Mouse (Mus musculus) T-helper 17 cell (primary cell): ENCODE results near the gene Akap6.

Experiments used
- in situ Hi-C, 2 experiments: fragments of 300-600 bp; cut with MboI, MseI; formaldehyde crosslinking; loops; 1 replicate in 1 of 2; 2 replicates in 1 of 2; pipeline ENCODE4 v1.15.1; 2025; ENCODE audit warnings: high pct_unique_total_duplicates in 2 of 2

The Akap6 gene

DNA sequence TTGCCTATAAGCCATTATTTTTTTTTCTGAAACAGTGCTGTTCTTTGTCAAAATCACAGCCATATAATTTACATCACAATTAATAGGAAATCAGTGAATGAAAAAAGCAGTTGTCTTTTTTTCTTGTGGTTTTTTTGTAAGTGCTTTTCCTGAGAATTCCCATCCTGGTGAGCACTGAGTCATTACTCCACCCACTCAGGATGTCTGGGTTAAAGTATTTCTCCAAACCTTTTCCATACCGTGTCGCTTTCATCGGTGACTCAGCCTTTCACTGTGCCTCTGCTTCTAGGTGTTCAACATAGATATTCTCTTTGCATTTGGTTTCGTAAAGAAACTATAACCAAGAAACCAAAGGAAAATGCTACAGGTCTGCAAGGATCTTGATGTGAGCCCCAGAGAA is 328.1 kb downstream of the Akap6 start:
- in situ Hi-C loops: no loop called here

DNA sequence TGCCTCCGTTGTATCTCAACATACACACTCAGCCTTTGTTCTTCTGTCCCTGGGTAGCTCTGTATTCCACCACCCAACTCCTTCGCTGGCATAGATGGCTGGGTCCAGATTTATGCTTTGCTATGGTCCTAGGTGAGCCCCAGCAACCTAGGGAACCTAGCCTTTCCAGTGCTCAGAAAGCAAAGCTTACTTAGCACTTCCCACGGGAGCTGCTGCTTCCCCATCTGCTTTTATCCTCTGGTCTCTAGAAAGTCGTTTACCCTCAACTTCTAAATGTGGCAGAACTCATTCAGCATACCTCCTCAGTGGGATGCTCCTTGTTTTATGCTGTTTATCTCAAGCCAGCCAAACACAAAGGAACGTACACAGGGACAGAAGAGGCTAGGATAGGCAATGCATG is 329.7 kb downstream of the Akap6 start:
- in situ Hi-C loops: no loop called here

DNA sequence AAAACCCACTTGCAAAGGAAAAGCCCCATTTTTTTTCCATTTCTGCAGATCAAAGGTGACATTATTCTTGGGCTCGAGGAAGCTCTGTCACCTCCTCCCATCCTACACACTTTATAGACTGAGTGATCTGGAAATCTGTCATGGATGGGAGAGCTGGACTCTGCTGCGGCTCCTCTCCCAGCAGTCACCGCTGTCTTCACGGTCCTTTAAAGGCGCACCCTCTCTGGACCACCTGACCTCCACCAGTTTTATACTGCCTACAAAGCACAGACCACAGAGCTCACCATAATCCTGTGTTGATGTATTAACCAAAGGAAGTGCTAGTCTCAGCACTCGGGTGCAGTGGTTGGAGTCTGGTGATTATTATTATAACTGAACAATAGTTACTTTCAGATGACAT is 330.7 kb downstream of the Akap6 start:
- in situ Hi-C loops: no loop called here

DNA sequence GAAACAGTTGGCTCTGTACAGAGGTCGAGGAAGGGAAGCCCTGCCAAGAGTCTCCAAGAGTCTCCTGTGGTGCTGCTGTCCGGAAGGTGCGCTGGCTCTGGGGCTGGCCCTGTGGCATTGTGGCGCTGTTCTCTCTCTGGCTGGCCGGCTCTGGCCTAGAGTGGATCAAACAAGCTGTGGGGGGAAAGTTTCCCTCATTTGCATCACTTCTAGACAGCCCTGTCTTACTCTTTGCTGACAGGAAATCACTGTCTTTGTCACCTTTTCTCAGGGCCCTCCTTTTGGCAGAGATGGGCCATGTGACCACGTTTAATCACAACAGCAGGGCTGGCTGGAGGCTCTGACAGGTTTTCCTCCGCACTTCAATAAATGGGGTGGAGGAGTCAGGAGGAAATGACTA is 333.6 kb downstream of the Akap6 start:
- in situ Hi-C loops: no loop called here

DNA sequence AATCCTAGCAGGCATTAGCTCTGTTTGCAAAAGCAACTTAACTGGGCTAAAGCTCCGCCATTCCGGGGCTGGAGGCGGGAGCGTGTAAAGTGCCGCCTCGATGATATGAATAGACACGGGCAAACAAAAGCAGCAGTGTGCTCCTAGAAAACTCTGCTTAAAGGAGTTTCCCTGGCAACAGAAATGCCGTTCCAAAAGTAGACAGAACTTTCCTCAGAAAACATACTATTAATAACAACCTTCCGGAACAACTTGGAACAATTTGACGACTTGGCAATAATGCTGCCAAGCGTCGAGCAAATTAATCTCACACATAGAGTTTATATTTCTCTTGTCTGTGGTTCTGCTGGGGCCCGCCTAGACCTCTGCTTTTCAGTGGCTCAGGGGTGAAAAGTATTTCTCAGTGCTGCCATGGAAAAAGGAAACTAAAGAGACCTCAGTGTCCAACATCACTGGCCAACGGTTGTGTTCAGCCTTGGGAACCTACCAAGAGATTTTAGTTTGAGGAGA is 334.3 kb downstream of the Akap6 start:
- in situ Hi-C loops: no loop called here

DNA sequence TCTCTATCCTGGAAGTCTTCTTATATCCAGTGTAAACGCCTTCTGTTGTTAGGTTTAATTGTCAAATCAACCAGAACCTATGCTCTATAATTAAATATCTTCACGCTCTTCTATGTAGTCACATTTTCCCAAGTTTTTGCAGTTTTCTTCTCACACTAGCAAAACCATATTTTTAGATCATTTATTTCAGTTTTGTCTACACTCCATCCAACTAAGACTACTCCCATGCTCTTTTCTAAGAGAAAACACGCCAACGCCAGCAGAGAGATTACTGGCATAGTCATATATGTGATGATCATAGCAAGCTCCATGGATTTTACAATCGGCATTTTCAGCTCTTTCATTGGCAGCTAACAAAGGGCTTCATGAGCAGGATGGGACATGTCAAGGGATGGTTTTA is 341.5 kb downstream of the Akap6 start:
- in situ Hi-C loops: no loop called here

DNA sequence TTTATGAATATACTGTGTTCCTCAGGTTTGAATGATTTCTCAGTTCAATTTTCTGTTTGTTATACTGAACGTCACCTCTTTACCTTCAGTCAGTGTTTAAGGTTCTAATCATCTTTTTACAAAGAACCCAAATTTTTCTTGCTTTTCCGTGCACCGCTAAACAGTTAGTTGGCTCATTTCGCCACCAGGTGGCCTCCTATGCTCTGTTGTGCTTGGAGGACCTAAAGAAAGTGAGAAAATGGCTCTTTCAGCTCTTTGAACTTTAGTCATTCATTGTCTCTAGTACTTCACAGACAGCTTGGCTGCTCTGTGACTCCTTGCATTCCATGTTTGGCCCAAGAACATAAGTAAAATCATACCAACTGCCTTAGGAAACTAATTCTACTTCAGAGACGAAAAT is 343.6 kb downstream of the Akap6 start:
- in situ Hi-C loops: no loop called here

DNA sequence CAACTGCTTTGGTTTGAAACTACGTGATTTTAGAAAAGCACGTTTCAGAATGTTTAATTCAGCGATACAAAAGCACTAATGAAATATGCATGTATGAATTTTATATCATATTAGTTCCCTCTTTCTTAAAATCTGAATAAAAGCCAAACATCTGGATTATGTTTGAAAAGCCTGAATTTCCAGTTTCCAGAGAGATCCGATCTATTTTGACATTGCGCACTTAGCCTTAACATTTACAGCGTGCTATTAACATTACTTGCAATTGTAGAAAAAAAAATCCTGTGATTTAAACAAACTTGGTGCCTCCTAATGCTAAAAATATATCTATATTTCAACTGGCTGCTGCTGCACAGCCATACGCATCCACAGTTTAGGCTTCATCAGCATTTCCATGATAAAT is 358.4 kb downstream of the Akap6 start:
- in situ Hi-C loops: no loop called here

DNA sequence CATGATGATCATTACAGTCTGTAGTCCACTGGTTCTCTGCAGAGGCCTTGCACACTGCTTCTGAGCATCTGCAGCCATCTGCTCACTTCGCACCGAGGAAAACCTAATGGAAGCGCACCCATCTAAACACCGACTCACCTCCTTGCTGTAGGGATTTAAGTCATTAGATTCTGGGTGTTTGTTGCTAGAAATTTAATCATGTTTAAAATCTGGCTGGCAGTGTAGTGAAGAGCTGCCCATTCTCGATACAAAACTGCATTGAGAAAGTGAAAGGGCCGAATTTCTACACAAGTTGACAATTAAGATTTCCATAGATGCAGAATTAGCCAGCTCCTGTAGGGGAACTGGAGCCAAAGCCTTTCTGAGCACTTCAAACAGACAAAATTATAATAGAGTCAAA is 361.7 kb downstream of the Akap6 start:
- in situ Hi-C loops: no loop called here

DNA sequence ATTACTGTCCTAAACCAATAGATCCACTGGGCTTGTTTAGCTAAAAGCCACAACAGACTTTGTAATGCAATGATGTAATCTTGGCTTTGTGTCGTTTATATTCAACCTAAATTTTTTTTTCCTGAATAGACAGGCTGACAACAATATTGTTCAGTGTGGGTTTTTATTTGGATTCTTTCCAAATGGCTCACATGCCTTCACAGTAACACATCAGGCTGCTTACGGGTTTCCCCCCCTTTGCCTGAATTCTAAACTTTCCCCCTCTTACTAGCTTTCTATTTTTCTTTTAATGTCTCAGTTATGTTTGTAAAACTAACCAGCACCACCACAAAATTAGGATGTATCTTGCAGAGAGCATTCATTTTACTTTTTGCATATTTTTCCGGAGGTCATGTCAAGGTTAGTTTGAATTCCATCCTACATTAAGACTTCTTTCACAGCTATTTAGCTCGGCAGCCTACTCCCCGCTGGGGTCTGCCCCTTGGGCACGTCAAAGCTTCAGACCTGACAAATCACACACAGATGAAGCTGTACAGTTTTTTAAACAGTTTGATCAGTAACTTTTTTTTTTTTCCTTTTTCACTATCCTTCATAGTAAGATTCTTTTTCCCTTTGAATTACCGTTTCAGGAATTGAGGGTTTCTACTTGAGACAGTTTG is 362.4 kb downstream of the Akap6 start:
- in situ Hi-C loops: no loop called here

DNA sequence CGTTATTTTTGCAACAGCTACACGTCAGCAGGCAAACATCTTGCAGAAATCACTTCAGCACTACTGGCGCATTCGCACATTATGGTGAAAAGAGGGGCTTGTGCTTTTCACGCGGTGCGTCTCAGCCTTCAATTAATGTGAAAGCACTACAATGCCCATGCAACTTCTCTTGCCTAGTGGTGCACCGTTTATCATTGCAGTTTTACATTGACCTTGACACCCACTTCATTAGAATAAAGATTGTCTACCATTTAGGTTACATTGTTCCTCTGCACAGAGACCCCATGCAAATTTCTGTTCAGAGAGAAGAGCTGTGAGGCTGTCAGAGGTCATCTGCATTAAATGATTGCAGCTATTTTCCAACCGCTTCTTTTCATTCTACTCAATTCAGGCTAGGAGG is 363.8 kb downstream of the Akap6 start:
- in situ Hi-C loops: no loop called here

DNA sequence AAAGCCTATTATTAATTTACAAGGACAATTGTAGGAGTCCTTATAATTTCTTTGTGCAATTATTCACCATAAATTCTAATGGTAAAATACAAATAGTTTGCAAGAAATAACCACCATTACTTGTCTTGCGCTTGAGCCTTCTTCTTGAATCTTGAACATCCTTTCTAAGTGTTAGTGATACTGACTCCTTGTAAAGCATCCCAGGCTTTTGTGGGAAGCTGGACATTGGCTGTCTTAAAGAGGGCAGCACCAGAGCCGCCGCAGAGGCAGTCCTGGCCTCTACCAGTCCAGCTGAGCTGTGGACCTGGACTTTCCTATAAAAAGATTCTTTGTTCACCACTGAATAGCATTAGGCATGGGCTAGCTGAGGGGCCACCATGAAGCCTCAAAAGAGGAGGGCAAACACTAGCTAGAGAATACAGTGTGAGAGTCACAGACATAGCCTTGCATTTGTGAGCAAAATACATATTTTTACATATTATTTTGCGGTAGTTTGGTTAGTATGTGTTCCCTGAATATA is 365.1 kb downstream of the Akap6 start:
- in situ Hi-C loops: no loop called here

DNA sequence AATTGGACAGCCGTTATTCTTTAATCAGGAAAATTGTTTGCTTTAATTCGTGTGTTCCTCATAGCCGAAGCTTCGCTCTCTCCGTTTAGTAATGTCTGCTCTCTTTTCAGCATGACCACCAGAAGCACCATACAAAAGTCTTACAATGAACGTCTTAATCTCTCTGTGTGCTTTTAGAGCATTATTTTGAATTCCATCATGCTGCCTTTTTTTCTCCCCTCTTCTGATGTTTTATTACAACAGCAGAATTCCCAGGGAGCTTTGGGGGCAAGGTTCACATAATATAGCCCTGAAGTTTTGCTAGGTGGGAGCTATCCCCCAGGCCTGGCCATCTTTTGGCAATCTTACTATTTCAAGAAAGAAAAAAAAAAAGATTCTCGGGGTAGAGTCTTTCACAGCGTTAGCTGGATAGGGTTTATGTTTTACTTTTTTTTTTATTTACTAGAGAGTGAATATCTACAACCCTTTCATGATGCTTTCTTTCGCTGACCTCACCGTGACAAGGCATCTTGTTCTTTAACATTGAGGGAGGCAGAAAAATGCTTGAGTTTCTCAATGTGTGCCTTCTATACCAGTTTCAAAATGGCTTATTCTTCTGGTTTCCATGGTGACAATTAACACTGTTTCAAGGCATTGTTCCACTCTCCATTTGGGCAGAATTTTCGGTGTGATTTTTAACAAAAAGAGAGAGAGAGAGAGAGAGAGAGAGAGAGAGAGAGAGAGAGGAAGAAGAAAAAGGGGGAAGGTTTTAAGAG is 366.0 kb downstream of the Akap6 start:
- in situ Hi-C loops: no loop called here

DNA sequence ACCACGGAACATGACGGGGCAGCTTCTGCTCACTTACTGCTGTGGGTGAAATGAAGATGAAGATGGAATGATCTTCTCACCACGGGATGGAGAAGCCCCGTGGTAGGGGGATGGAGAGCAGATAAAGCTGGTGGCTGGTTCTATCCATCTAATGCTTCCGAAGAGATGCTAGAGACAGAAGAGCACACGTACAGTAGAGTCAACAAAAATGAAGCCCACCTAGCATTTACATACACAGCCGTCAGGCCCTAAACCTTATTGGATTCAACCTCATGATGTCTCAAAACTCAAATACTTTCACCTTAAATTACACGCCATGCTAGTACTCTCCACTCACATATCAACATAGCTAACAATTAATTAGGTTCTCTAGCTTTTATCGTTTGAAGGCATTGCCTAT is 367.1 kb downstream of the Akap6 start:
- in situ Hi-C loops: no loop called here

DNA sequence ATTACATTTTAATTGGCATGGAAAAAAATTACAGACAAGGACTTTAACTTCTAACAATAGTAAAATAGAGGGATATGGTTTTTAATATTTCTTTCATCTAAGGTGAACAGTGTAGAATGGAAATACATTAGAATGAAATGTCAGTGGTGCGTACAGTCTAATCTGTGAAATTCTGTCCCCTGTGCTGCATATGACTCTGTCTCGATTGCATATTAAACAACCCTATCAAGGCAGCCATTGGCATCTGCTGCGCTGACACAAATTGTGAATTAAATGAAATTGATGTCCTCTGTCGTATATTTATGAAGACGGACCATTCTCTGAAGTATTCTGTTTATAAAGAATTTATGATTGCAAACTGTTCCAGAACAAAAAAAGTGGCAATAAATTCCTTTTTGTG is 371.7 kb downstream of the Akap6 start:
- in situ Hi-C loops: no loop called here

DNA sequence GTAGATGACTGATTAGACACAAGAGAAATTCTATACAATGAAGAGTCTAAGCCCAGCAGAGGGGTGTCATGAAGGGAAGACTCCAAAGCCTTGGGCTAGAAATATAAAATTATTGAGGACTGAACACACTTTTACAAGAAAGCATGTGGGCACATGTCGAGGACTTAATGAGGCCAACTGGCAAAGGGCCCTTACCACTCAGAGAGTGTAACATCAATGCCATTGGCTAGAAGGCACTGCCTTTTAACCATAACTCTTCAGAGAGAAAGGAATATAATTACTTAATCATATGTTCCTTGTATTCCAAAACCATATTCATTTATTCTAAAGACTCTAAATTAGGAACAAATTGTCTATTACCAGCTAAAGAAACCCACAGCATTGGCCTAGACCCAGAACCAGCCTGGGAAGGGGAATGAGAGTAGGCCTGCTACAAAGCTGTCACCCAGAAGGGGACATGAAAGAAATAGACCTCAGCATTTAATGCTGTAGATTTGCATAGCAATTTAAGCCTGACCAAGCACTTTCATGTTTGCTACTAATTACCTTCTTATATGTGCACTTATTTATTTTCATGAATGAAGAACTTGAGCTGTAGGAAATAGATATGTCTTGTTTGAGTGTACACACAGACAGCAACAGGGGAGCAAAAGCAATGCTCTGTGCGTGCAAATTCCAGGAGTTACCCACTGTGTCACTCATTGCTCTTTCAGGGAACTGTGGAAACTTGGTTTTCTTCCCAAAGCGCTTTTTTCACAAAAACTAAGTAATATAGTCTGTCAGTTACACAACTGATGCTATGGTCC is 377.6 kb downstream of the Akap6 start:
- in situ Hi-C loops: no loop called here

DNA sequence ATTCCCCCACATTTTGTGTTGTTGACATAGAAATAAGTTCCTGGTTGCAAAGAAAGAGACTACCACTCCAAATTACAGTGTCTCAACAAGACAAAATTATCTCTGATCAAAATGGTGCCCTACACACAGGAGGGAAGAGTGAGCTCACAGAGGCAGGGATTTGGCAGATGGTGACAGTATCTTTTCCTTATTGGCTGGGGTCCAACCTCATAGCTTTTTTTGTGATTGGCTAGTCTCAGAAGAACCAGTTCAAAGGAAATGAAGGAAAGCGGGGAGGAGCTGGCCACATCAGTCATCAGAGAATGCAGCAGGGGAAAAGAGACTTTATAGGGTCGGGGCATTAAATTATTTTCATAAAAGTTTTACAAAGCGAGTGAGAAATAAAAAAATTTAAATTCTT is 386.6 kb downstream of the Akap6 start:
- in situ Hi-C loops: no loop called here

DNA sequence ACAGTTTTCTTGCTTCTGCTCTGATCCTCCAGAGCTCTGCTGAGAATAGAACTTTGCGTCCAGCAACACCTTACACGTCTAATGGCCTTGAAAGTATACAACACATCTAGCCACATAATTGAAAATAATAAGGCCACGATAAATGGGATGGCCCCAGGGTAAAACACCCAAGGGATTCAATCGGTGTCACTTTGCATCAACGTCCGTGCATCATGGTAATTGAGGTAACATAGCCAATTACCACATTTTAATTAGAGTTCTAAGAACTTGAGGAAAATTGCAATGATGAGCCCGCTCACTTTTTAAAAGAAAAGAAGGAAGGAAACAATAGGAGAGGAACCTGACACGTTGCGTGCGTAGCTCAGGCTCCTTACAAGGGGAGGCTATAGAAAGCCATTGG is 413.1 kb downstream of the Akap6 start:
- in situ Hi-C loops: no loop called here

DNA sequence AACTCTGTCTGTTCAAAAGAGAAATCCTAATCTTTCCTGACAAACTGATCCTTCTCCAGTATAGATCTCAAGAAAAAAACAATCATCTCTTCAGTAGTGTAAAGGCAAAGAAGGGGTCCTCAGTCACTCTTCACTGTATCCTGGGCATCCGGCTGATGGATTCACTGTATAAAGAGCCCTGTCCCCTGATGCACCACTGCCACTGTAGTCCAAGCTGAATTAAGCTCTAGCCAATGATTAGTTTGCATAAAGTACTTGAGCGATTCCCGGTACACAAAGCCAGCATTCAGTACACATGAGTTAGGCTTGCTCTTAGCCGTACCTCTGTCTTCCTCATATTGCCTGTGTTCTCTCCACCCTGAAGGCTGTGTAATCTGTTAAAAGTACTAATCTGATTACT is 420.2 kb downstream of the Akap6 start:
- in situ Hi-C loops: no loop called here

DNA sequence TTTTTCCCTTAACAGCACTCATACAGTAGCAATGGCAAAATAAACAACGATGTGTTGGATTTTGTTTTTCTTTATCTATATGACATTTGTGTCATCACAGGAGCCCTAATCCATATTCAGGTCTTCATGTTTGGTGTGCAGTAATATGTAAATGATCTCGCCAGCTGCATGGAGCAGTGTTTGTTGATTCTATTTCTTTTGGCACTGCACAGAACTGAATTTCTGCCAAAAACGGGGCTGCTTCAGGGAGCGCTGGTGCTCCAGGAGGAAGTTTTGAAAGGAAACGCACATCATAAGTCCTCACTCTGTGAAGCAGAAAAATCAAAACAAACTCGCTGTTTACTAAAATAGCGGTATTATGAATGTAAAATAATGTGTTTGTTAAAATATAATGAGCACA is 424.9 kb downstream of the Akap6 start:
- in situ Hi-C loops: no loop called here

DNA sequence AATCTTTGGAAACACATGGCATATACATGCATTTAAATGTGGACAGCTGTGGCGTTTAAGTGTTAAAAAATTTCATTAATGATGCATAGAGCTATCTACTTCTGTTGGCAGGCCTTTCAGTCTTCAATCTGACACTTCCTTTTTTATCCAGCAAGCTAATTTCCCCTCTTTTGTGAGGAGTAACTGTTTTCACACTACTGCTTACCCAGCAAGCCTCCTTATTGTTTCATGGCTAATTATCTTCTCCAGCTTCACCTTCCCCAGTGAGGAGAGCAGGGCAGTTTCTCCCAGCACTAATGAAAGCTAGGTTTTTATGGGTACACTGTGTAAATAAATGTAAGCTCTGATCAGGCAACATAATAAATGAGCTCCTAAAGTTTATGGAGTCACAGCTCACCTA is 425.5 kb downstream of the Akap6 start:
- in situ Hi-C loops: no loop called here

DNA sequence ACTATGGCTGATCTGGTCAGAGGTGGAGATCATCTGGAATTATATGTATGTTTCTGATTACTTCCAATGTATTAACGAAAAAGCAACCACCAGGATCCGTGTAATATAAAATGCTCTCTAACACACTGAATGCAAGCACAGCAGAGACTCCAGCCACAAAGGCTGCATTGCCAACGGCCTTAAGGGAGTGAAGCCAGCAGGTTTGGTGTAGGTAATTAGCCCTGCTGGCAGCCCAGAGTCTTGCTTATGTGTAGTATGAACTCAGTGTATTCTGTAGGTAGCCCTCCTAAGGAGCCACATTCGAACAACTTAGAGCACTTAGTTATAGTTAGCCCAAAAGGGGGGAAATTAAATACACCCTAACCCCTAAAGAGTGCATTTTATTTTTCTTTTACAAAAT is 426.1 kb downstream of the Akap6 start:
- in situ Hi-C loops: no loop called here
